Mouse (Mus musculus): ENCODE data around the gene Zfp568.

The Zfp568 gene

GRCm38 (mm10) chr7:29983690-29984380, at the start of gene Zfp568:
Gene Zfp568, plus strand, starts transcription at chr7:29983955.
- CTCF ChIA-PET: no interaction called here

GRCm38 (mm10) chr7:29938856-29939255, 44.9 kb upstream of the Zfp568 start:
- CTCF ChIA-PET: no interaction called here

GRCm38 (mm10) chr7:29941027-29941426, 42.7 kb upstream of the Zfp568 start:
- CTCF ChIA-PET: no interaction called here

GRCm38 (mm10) chr7:29942740-29943139, 41.0 kb upstream of the Zfp568 start:
- CTCF ChIA-PET: no interaction called here

GRCm38 (mm10) chr7:29943720-29944119, 40.0 kb upstream of the Zfp568 start:
- CTCF ChIA-PET: no interaction called here

- CTCF ChIA-PET: no interaction called here
These were observed 39.6 kb upstream of the Zfp568 start for GRCm38 (mm10) chr7:29944201-29944600.

- CTCF ChIA-PET: no interaction called here
These were observed 30.7 kb upstream of the Zfp568 start for GRCm38 (mm10) chr7:29953086-29953485.

- CTCF ChIA-PET: no interaction called here
These were observed 30.0 kb upstream of the Zfp568 start, which contains the start of gene Zfp74 for GRCm38 (mm10) chr7:29953513-29954401. Gene Zfp74, minus strand, starts transcription at chr7:29954089.

GRCm38 (mm10) chr7:29954731-29955130, 29.0 kb upstream of the Zfp568 start:
- CTCF ChIA-PET: no interaction called here

GRCm38 (mm10) chr7:29956257-29956656, 27.5 kb upstream of the Zfp568 start:
- CTCF ChIA-PET: no interaction called here

GRCm38 (mm10) chr7:29958125-29958724, 25.5 kb upstream of the Zfp568 start:
- CTCF ChIA-PET: interaction anchor here (0.8 kb wide), 1 partner anchor 18 kb away, joined by 32 read pairs; no protein-coding TSS in a partner anchor

- CTCF ChIA-PET: interaction anchor here (0.7 kb wide), 1 partner anchor 64 kb away, joined by 3 read pairs; no protein-coding TSS in a partner anchor
These were observed 24.8 kb upstream of the Zfp568 start for GRCm38 (mm10) chr7:29959004-29959403.

- CTCF ChIA-PET: interaction anchor here (0.6 kb wide), 1 partner anchor 1975 kb away, joined by 4 read pairs; no protein-coding TSS in a partner anchor
These were observed 18.5 kb upstream of the Zfp568 start for GRCm38 (mm10) chr7:29965115-29965810.

GRCm38 (mm10) chr7:29970686-29971085, 13.1 kb upstream of the Zfp568 start:
- CTCF ChIA-PET: no interaction called here

GRCm38 (mm10) chr7:29980761-29981160, 3.0 kb upstream of the Zfp568 start:
- CTCF ChIA-PET: no interaction called here

- CTCF ChIA-PET: no interaction called here
These were observed 2.3 kb upstream of the Zfp568 start for GRCm38 (mm10) chr7:29981455-29981854.

- CTCF ChIA-PET: no interaction called here
These were observed 1.9 kb upstream of the Zfp568 start for GRCm38 (mm10) chr7:29981860-29982259.

GRCm38 (mm10) chr7:29982341-29982740, 1.4 kb upstream of the Zfp568 start:
- CTCF ChIA-PET: no interaction called here

- CTCF ChIA-PET: no interaction called here
These were observed 824 bp upstream of the Zfp568 start for GRCm38 (mm10) chr7:29982931-29983330.

GRCm38 (mm10) chr7:29983340-29983689, 440 bp upstream of the Zfp568 start:
- CTCF ChIA-PET: no interaction called here

GRCm38 (mm10) chr7:29986101-29986500, 2.3 kb downstream of the Zfp568 start:
- CTCF ChIA-PET: no interaction called here

- CTCF ChIA-PET: no interaction called here
These were observed 3.8 kb downstream of the Zfp568 start for GRCm38 (mm10) chr7:29987551-29987950.

Data from spleen, embryonic (tissue).